Mouse (Mus musculus) midbrain, postnatal 0 days (tissue): ENCODE data around the gene Bglap3. TPM values are rescaled to one million over a fixed set of nuclear protein-coding genes. Genes with fewer than 3 reads are reported as not detected.
"Not testable (repeated sequence)": the region's sequence is repeated elsewhere in the genome, so short reads cannot be mapped to it uniquely, and the experiment has no call there.

Experiments
- ATAC-seq: fragments of 200-750 bp; cut with Nextera tagmentation; 2 replicates; pipeline ENCODE4 v1.8.0; 2017; ENCODE audit warnings: moderate number of reproducible peaks, mild to moderate bottlenecking, moderate TSS enrichment, moderate library complexity; ENCODE audit not compliant: low FRiP score
- DNase-seq: peaks from one replicate; pipeline ENCODE4 v3.0.0-alpha.2; 2015; ENCODE audit warnings: low spot score
- H3K27ac ChIP-seq: fragments of 300-500 bp; sonication (generic); 2 replicates; pipeline ENCODE4 v1.5.1; 2014; ENCODE audit warnings: low read depth, mild to moderate bottlenecking, low read length, mixed read lengths
- H3K27me3 ChIP-seq: fragments of 300-500 bp; sonication (generic); 2 replicates; pipeline ENCODE4 v1.6.1; 2014; ENCODE audit warnings: low read length, control low read depth, mixed read lengths; ENCODE audit not compliant: insufficient read depth
- H3K36me3 ChIP-seq: fragments of 300-500 bp; sonication (generic); 2 replicates; pipeline ENCODE4 v1.6.1; 2014; ENCODE audit warnings: low read length, control low read depth, mixed read lengths; ENCODE audit not compliant: insufficient read depth
- H3K4me1 ChIP-seq: fragments of 300-500 bp; sonication (generic); 2 replicates; pipeline ENCODE4 v1.6.1; 2014; ENCODE audit warnings: mild to moderate bottlenecking, control low read depth, antibody characterized with exemption, low read length, mixed read lengths; ENCODE audit not compliant: insufficient read depth
- H3K4me2 ChIP-seq: fragments of 300-500 bp; sonication (generic); 2 replicates; pipeline ENCODE4 v1.6.1; 2014; ENCODE audit warnings: low read depth, mild to moderate bottlenecking, low read length, mixed read lengths; ENCODE audit not compliant: poor library complexity, severe bottlenecking
- H3K4me3 ChIP-seq: fragments of 300-500 bp; sonication (generic); 2 replicates; pipeline ENCODE4 v1.5.1; 2014; ENCODE audit warnings: low read depth, mild to moderate bottlenecking, low read length, moderate library complexity
- H3K9ac ChIP-seq: fragments of 300-500 bp; sonication (generic); replicated peaks from 2 replicates; pipeline ENCODE4 v1.6.1; 2014; ENCODE audit warnings: mild to moderate bottlenecking, low read length, moderate library complexity, mixed read lengths; ENCODE audit not compliant: poor library complexity, severe bottlenecking
- H3K9me3 ChIP-seq: fragments of 300-500 bp; sonication (generic); 2 replicates; pipeline ENCODE4 v1.6.1; 2016; ENCODE audit warnings: low read length, control low read depth
- WGBS: fragments of 180-500 bp; shearing (Covaris S2); extraction: QIAGEN DNeasy Blood & Tissue Kit; methylation state at CpG from one replicate; pipeline ENCODE4 v1.1.7; 2014; 5-methylcytosine and 5-hydroxymethylcytosine counted together
- polyA plus RNA-seq: library from polyadenylated mRNA; unstranded; fragments of >200 nt; fragmentation: Nextera tagmentation; extraction: Ambion mirVana; gene quantifications from 2 replicates; pipeline ENCODE4 v1.2.1, GENCODE M21; 2015
- total RNA-seq: library from RNA; depleted of rRNA; stranded (reverse); fragments of >200 nt; gene quantifications from 2 replicates; pipeline ENCODE4 v1.2.3, GENCODE M21; 2014

The Bglap3 gene
- total and polyA plus RNA-seq, 2 experiments from 2014 or later: 0.38 TPM; not detected in 1

GRCm38 (mm10) chr3:88378599-88378998, 6.1 kb upstream of the Bglap3 start, which contains the start of gene Bglap2:
Bglap2 (minus strand) TSS chr3:88378699.
- DNase-seq, ATAC-seq, H3K4me1 ChIP-seq, H3K4me2 ChIP-seq, H3K9ac ChIP-seq, H3K36me3 ChIP-seq, H3K27ac ChIP-seq, H3K27me3 ChIP-seq, H3K9me3 ChIP-seq, H3K4me3 ChIP-seq: not testable (repeated sequence)
- WGBS: 83% methylated on average over 4 of the region's 5 CpGs

GRCm38 (mm10) chr3:88376644-88377043, 4.1 kb upstream of the Bglap3 start:
- not testable (repeated sequence) for H3K27me3 ChIP-seq, H3K9me3 ChIP-seq, H3K4me3 ChIP-seq, DNase-seq, H3K9ac ChIP-seq, H3K4me1 ChIP-seq, H3K4me2 ChIP-seq, H3K36me3 ChIP-seq, H3K27ac ChIP-seq
- WGBS: 21% methylated on average over 5 of the region's 7 CpGs
- peak; percentile 32; the same call in 1 of the 2 replicates for ATAC-seq

- not testable (repeated sequence) for H3K9ac ChIP-seq, H3K36me3 ChIP-seq, H3K27ac ChIP-seq, H3K27me3 ChIP-seq, H3K4me3 ChIP-seq, H3K9me3 ChIP-seq, H3K4me1 ChIP-seq
- H3K4me2 ChIP-seq: peak overlapping the region; percentile 12; the same call in 1 of the 2 replicates
- peak; percentile 81 for ATAC-seq
- 14% methylated on average over 16 of the region's 19 CpGs for WGBS
- peak; percentile 36 for DNase-seq
Observed at GRCm38 (mm10) chr3:88375750-88376626, 3.4 kb upstream of the Bglap3 start.

GRCm38 (mm10) chr3:88368511-88368910, 4.0 kb downstream of the Bglap3 start:
- not testable (repeated sequence) for H3K36me3 ChIP-seq, DNase-seq, H3K27ac ChIP-seq, H3K4me1 ChIP-seq, H3K4me3 ChIP-seq, H3K4me2 ChIP-seq, ATAC-seq, H3K9ac ChIP-seq, H3K27me3 ChIP-seq, H3K9me3 ChIP-seq
- WGBS: 92% methylated on average over 7 of the region's 7 CpGs

GRCm38 (mm10) chr3:88367517-88367916, 5.0 kb downstream of the Bglap3 start:
- WGBS: 50% methylated on average over 3 of the region's 7 CpGs
- not testable (repeated sequence) for H3K27ac ChIP-seq, H3K27me3 ChIP-seq, H3K9me3 ChIP-seq, H3K4me1 ChIP-seq, H3K4me3 ChIP-seq, DNase-seq, H3K36me3 ChIP-seq, H3K9ac ChIP-seq, H3K4me2 ChIP-seq, ATAC-seq

GRCm38 (mm10) chr3:88366830-88367428, 5.6 kb downstream of the Bglap3 start:
- ATAC-seq: peak; percentile 67; the same call in 1 of the 2 replicates
- H3K36me3 ChIP-seq, H3K4me3 ChIP-seq, H3K9me3 ChIP-seq, H3K27me3 ChIP-seq, H3K9ac ChIP-seq, DNase-seq, H3K4me2 ChIP-seq, H3K27ac ChIP-seq, H3K4me1 ChIP-seq: not testable (repeated sequence)
- WGBS: 3% methylated on average over 19 of the region's 22 CpGs
